Mouse (Mus musculus) left cerebral cortex, postnatal 10 days (tissue): Measurements from ENCODE around the gene Bzw1. TPM values are rescaled to one million over a fixed set of nuclear protein-coding genes. Genes with fewer than 3 reads are reported as not detected.
"Not testable (repeated sequence)": the region's sequence is repeated elsewhere in the genome, so short reads cannot be mapped to it uniquely, and the experiment has no call there.

Source experiments
- DNase-seq, 2 experiments: peaks; one replicate each; pipeline ENCODE4 v3.0.0; 2021 to 2022; ENCODE audit warnings: low spot score in 2 of 2, mixed read lengths in 1 of 2; ENCODE audit errors: extremely low spot score in 1 of 2
- intact Hi-C: fragments of 180-260 bp; cut with DNase I; formaldehyde crosslinking; loops from one replicate; pipeline ENCODE4 v1.15.1; 2025
- total RNA-seq, 2 experiments: library from RNA; stranded (reverse); gene quantifications; 2 replicates each; pipeline ENCODE4 v1.2.3; 2021

Bzw1 gene
- total RNA-seq: 100 to 1,000 TPM; 264 to 272 TPM

DNA sequence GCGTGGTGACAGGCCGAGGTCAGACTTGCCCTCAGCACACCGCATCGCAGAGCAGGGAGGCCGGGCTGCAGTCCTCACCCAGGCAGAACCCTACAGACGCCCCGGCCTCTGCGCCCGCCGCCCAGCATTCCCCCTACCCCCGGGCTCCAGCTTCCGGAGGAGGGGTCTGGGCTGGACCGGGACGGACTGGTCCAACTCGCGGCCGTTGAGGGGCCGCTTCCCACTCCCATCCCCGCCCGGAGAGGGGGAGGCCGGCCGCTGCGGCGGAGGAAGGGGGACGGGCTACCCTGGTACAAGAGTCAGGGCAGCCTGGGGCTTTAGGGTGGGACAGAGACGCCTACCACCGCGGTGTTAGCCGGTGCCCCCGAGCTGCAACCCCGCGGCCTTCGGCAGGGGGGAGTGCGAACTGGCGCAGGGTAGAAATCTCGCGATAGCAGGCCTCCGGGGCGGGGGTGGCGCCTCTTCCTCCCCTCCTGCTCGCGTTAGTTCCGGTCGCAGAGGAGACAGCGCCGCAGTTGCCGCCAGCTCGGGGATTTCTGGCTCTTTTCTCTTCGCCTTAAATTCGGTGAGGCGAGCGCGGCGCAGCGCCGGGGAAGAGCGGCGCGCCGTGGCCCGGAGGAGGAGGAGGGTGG lies at the start of gene Bzw1:
TSS of gene Bzw1 (plus strand) at position 247 of the 632 bp plus-strand sequence.
- intact Hi-C loops: loop anchor here (10.0 kb wide), 1 partner anchor 968 kb away; no protein-coding TSS in a partner anchor
- peak; percentile 88 to 97 for DNase-seq

GRCm38 (mm10) chr1:58343861-58344260 lies 48.8 kb upstream of the Bzw1 start:
- no peak for DNase-seq
- intact Hi-C loops: no loop called here

GRCm38 (mm10) chr1:58344570-58344969 lies 48.1 kb upstream of the Bzw1 start:
- DNase-seq: no peak
- intact Hi-C loops: no loop called here

- intact Hi-C loops: no loop called here
These were observed 46.5 kb upstream of the Bzw1 start for GRCm38 (mm10) chr1:58346159-58346558.

DNA sequence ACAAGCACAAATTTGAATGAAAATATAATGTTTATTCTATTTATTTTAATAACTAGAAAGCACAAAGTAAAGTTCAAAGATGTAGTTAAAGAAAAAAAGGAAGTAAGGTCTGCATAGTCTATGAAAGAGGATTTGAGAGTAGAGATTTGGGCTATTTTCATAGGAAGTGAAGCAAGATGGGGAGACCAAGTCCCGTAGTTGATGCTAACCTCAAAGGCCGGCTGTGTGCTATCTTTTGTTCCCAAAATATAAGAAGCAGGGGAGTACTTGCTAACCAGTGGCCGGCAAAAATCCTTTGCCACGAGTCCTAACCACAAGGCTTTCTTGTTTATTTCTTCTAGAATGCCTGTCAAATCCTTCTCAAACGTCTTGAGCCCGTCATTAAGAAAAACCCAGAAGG lies 44.0 kb upstream of the Bzw1 start:
- intact Hi-C loops: no loop called here

More at GRCm38 (mm10) chr1:58346159-58346558, 46.5 kb upstream of the Bzw1 start:
- no peak for DNase-seq

DNA sequence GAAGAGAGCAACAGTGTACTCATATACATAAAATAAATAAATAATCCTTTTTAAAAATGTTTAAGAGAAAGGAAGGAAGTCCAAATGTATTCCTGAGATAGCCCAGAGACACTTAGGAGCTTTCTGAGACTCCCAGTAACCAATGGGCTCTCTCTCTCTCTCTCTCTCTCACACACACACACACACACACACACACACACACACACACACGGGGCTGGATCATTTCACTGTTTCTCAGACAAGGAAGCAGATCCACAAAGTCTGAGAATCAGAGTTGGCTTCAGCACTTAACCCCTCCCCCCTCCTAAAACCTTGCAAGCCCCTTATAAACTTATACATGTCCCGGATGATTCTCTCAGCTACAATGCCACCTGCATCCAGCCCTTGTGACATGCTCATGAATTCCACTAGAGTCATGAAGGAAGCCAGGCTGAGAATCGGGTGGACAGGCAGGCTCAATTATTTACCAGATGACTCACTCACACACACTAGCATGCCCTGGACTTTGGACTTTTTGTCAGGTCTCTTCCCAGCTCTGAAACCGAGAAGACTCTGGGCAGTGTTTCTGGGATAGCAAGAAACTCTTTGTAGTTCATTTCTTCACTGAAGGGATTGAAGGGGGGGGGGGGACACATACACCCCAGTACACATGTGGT lies 39.3 kb upstream of the Bzw1 start:
- DNase-seq: no peak
- intact Hi-C loops: no loop called here

More for the DNA sequence above, 44.0 kb upstream of the Bzw1 start:
- no peak for DNase-seq

GRCm38 (mm10) chr1:58358958-58359901 lies 33.5 kb upstream of the Bzw1 start:
- intact Hi-C loops: no loop called here
- DNase-seq: peak; percentile 11 to 42

DNA sequence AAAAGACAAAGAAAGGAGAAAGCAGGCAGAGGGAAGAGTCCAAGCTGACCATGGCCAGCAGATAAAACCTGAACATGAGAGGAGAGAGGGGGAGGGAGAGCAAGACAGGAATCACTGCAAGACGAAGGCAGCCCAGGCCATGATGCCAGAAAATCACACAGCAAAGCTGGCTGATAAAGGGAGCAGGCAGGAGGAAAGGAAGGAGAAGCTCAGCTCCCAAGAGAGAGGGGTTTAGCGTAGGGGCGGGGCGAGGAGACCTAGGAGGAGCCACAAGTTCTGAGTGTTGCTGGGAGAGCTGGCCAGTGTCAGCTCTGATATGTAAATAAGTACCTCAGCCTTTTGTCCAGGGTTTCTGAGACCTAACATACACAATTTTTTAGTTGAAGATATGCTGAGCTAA lies 30.4 kb upstream of the Bzw1 start:
- peak in 1 of 2 experiments; percentile 18 for DNase-seq
- intact Hi-C loops: no loop called here

GRCm38 (mm10) chr1:58364551-58364950 lies 28.1 kb upstream of the Bzw1 start:
- intact Hi-C loops: no loop called here
- DNase-seq: no peak

DNA sequence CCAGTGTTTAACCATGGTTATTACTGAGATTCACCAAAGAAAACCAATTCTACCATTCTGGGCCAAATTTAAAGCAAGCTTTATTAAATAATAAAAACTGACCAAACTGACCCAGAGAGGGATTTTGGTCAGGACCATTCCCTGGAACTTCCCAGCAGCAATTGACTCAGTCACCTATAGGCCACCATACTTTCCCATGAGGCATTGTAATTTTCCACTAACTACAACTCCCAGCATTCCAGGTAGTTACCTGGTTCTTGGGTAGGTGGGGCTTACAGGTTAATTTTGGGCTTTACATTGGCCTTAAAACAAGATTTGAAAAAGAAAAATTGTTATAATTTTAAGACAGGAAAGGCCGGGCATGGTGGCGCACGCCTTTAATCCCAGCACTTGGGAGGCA lies 26.9 kb upstream of the Bzw1 start:
- no peak for DNase-seq
- intact Hi-C loops: no loop called here

- intact Hi-C loops: no loop called here
- peak in 1 of 2 experiments; percentile 26 for DNase-seq
These were observed 25.8 kb upstream of the Bzw1 start for GRCm38 (mm10) chr1:58366737-58367471.

DNA sequence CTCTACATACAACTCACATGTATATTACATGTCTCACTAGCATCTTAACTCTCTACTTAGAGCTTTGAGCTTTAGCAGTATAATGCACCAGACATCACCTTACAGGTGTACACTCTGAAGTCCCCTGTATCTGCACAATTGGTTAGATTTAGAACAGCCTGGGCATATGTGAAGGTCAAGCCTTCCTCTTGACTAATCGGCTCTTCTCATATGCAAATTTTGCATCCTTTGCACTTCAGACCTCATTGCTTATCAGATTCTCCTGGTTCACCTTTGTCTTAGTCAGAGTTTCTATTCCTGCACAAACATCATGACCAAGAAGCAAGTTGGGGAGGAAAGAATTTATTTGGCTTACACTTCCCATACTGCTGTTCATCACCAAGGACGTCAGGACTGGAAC lies 23.0 kb upstream of the Bzw1 start:
- DNase-seq: no peak
- intact Hi-C loops: no loop called here

DNA sequence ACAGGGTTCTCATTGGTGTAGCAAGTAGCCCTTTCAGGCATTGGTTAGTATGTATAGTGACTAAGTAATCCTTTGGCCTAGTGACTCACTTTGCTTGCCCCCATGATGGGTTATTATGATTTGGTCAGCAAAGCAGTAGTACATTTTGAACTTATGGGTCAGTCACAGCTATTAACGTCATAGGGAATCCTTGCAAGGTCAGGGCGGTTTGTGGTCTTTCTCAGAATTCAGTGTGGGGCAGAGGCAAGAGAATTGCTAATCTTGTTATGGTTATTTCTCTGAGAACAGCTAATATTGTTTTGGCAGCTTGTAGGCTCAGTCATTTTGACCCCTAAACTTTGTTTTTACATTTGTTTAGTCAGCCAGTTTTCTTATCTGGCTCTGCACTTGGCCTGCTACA lies 18.4 kb upstream of the Bzw1 start:
- DNase-seq, intact Hi-C loops: not testable (repeated sequence)

- intact Hi-C loops: no loop called here
- DNase-seq: no peak
These were observed 17.0 kb upstream of the Bzw1 start for GRCm38 (mm10) chr1:58375574-58376147.

DNA sequence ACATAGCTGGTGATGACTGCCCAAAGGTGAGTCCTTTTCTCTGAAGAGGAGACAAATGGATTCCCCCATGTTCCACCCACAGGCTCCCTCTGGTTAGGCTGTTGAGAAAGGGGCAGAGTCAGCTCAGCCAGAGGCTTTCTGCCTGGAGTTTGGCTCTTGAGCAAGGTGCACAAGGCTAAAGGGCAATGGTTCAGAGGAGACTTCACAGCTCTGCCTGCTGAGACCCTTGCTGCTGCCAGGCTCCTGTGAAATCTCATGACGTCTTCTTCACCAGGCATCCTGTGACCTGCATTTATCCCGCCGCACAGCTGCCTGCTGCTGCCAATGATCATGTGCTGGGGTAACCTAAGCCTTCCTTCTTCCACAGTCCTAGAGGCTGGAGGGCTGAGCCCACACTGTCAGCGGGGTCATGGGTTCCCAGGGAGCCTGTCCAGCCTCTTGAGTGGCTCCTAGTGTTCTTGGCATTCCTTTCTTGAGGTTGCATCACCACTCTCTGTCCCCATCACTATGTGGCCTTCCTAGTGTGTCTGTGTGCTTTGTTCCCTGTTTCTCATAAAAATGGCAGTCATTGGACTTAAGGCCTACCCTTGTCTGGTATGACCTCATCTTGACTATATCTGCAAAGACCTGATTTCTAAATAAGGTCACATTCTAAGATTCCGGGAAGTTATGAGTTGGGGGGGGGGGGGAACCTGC lies 10.0 kb upstream of the Bzw1 start:
- intact Hi-C loops: no loop called here
- DNase-seq: no peak

- intact Hi-C loops: loop anchor here (10.0 kb wide), 1 partner anchor 967 kb away; no protein-coding TSS in a partner anchor
- DNase-seq: no peak
These were observed 1.1 kb upstream of the Bzw1 start for GRCm38 (mm10) chr1:58391421-58392267.

- no peak for DNase-seq
- intact Hi-C loops: loop anchor here (10.0 kb wide), 1 partner anchor 967 kb away; no protein-coding TSS in a partner anchor
These were observed 438 bp upstream of the Bzw1 start for GRCm38 (mm10) chr1:58392268-58392651.
